In genomic region chr9:105764127-105764526, GRCm38 (mm10) we compare ENCODE assay signal across 25 mouse cellular contexts.
DNase-seq lines count a peak whose midpoint lies in the region; ATAC-seq and TF ChIP-seq lines count a peak whose summit lies in the region.
"Had no signal": no experiment of that assay in that cellular context is flagged by ENCODE, and none has a peak within 500 bp of the region (broad histone marks: within the 10 kb centered on the region; RNA-seq: fewer than 3 reads in every experiment).

No protein-coding gene starts in this region.

- no peak for TF ChIP-seq POLR2A in lung, adult 2 months (IDR thresholded peaks at IDR 0.05; ENCODE audit: borderline replicate concordance, extremely low read depth, low read depth, low read length)

- TF ChIP-seq CTCF in lung, adult 2 months (IDR thresholded peaks at IDR 0.05; ENCODE audit: insufficient read depth, low read length) = no peak
- TF ChIP-seq CTCF in stomach, postnatal 0 days (IDR thresholded peaks at IDR 0.05; ENCODE audit: low read depth) = no peak
- no peak for TF ChIP-seq CTCF in gastrocnemius, adult 2 months (IDR thresholded peaks at IDR 0.05)

- no peak overlapping the region for H3K4me3 ChIP-seq in lung, adult 2 months (replicated peaks; ENCODE audit: extremely low read depth, low read depth, low read length)
- no peak overlapping the region for H3K4me3 ChIP-seq in lung, embryonic 16.5 days (ENCODE audit: low read length)
- H3K4me3 ChIP-seq in stomach, postnatal 0 days (ENCODE audit: low read depth, low read length) = no peak overlapping the region
- H3K4me3 ChIP-seq in gastrocnemius, adult 2 months = no peak overlapping the region
- H3K4me3 ChIP-seq: forebrain, embryonic 10.5 days; midbrain, embryonic 15.5 days had no signal

- peak; percentile 92 for ATAC-seq in lung, embryonic 16.5 days (ENCODE audit: low read depth)
- ATAC-seq in stomach, postnatal 0 days (ENCODE audit: low FRiP score, low TSS enrichment) = peak; percentile 57
- no peak for ATAC-seq in monocyte, adult 5-6 weeks (replicated peaks; ENCODE audit: insufficient number of reproducible peaks, low FRiP score, low TSS enrichment, poor library complexity, severe bottlenecking)
- ATAC-seq: forebrain, embryonic 16.5 days; midbrain, embryonic 15.5 days had no signal

- H3K36me3 ChIP-seq in lung, embryonic 16.5 days (ENCODE audit: control insufficient read depth, insufficient read depth, low read length) = no peaks in the 10 kb centered on the region
- H3K36me3 ChIP-seq in stomach, postnatal 0 days (ENCODE audit: control insufficient read depth, insufficient read depth, low read length) = no peaks in the 10 kb centered on the region
- H3K36me3 ChIP-seq: forebrain, embryonic 10.5 days; midbrain, embryonic 15.5 days had no signal

- intact Hi-C loops in gastrocnemius, adult 2 months (cut with DNase I) = no loop called here

- DNase-seq in lung, adult 18-20 months = peak; percentile 30 to 62
- DNase-seq in lung, adult 2 months = no peak
- peak; percentile 67 for DNase-seq in lung, postnatal 25 days (ENCODE audit: low spot score)
- peak; percentile 17 for DNase-seq in stomach, postnatal 0 days (ENCODE audit: low spot score)
- no peak for DNase-seq in gastrocnemius, adult 2 months
- no peak for DNase-seq in frontal cortex, postnatal 25 days (ENCODE audit: low spot score in 2 of 2)
- DNase-seq: adrenal gland, postnatal 10 days; B cell, adult 2 months; cerebellum, adult 8-10 months; cerebellum, postnatal 25 days; gastrocnemius, postnatal 25 days; kidney, adult 11 months; kidney, postnatal 14 days; layer of hippocampus, adult 9-11 months; liver; right cerebral cortex, postnatal 25 days; thymus, postnatal 4 days had no signal

- peaks cover 6% of the 10 kb centered on the region for H3K4me1 ChIP-seq in lung, adult 2 months (ENCODE audit: control insufficient read depth, insufficient read depth, low read length)
- peaks cover 3% of the 10 kb centered on the region; the same call in 1 of the 2 replicates for H3K4me1 ChIP-seq in lung, embryonic 16.5 days (replicated peaks; ENCODE audit: control insufficient read depth, insufficient read depth, low read length)
- no peaks in the 10 kb centered on the region for H3K4me1 ChIP-seq in stomach, postnatal 0 days (replicated peaks; ENCODE audit: control insufficient read depth, insufficient read depth)
- H3K4me1 ChIP-seq: forebrain, embryonic 10.5 days; midbrain, embryonic 15.5 days had no signal

- peak overlapping the region; percentile 86 for H3K27ac ChIP-seq in lung, embryonic 16.5 days (ENCODE audit: low read length)
- H3K27ac ChIP-seq in stomach, postnatal 0 days (replicated peaks) = no peak overlapping the region
- H3K27ac ChIP-seq in gastrocnemius, adult 2 months = no peak overlapping the region
- H3K27ac ChIP-seq: forebrain, embryonic 10.5 days; hindbrain, embryonic 14.5 days; liver, embryonic 14.5 days; midbrain, embryonic 15.5 days had no signal

- no peak for TF ChIP-seq EP300 in stomach, postnatal 0 days (optimal IDR thresholded peaks at IDR 0.05)

- WGBS in lung, adult 2 months = 46% methylated on average over 5 of the region's 5 CpGs
- WGBS in lung, embryonic 16.5 days = 38% methylated on average over 5 of the region's 5 CpGs
- WGBS in stomach, postnatal 0 days = 45% methylated on average over 5 of the region's 5 CpGs

- no peak overlapping the region for H3K9ac ChIP-seq in lung, embryonic 16.5 days (ENCODE audit: low read length)
- H3K9ac ChIP-seq in stomach, postnatal 0 days (ENCODE audit: low read length) = no peak overlapping the region
- H3K9ac ChIP-seq: hindbrain, embryonic 14.5 days; liver, embryonic 14.5 days; midbrain, embryonic 15.5 days had no signal

- H3K9me3 ChIP-seq in lung, embryonic 16.5 days (ENCODE audit: control insufficient read depth, low read length) = no peaks in the 10 kb centered on the region
- H3K9me3 ChIP-seq in stomach, postnatal 0 days (ENCODE audit: control insufficient read depth, low read length) = no peaks in the 10 kb centered on the region
- H3K9me3 ChIP-seq: forebrain, embryonic 10.5 days; midbrain, embryonic 15.5 days had no signal

- no peaks in the 10 kb centered on the region for H3K27me3 ChIP-seq in lung, embryonic 16.5 days (ENCODE audit: control insufficient read depth, insufficient read depth, low read depth, low read length)
- no peaks in the 10 kb centered on the region for H3K27me3 ChIP-seq in stomach, postnatal 0 days (ENCODE audit: control insufficient read depth, insufficient read depth, low read length)
- H3K27me3 ChIP-seq: midbrain, embryonic 15.5 days had no signal

- no peak overlapping the region for H3K4me2 ChIP-seq in lung, embryonic 16.5 days (ENCODE audit: low read depth, low read length)
- H3K4me2 ChIP-seq in stomach, postnatal 0 days (replicated peaks; ENCODE audit: low read depth) = no peak overlapping the region
- H3K4me2 ChIP-seq: heart, embryonic 11.5 days; hindbrain, embryonic 14.5 days; midbrain, embryonic 15.5 days had no signal

Comparison
In these comparisons a context has a peak if more than half of its experiments do, and no peak if none do; other contexts are left out.
1. DNase-seq: peak in lung, adult 18-20 months (2 of 2), lung, postnatal 25 days (single experiment) and stomach, postnatal 0 days (single experiment); none in lung, adult 2 months (single experiment), gastrocnemius, adult 2 months (single experiment) and frontal cortex, postnatal 25 days (0 of 2).